Mouse (Mus musculus) myocyte (in vitro differentiated cells): ENCODE results near the gene Casc4. TPM values are rescaled to one million over a fixed set of nuclear protein-coding genes. Genes with fewer than 3 reads are reported as not detected.

Experiments used
- H3K27me3 ChIP-seq: one replicate; pipeline ENCODE4 v1.6.1; 2011; ENCODE audit not compliant: control insufficient read depth, insufficient read depth, insufficient read length
- H3K36me3 ChIP-seq: one replicate; pipeline ENCODE4 v1.6.1; 2011; ENCODE audit not compliant: control insufficient read depth, insufficient read depth
- H3K4me2 ChIP-seq: one replicate; pipeline ENCODE4 v1.6.1; 2011; ENCODE audit warnings: low read depth, control low read depth
- H3K4me3 ChIP-seq: one replicate; pipeline ENCODE4 v1.5.1; 2011; ENCODE audit warnings: mild to moderate bottlenecking, control low read depth, moderate library complexity
- H3K79me2 ChIP-seq: one replicate; pipeline ENCODE4 v1.6.1; 2011; ENCODE audit not compliant: control insufficient read depth, insufficient read depth
- H3ac ChIP-seq: one replicate; pipeline ENCODE4 v1.6.1; 2011; ENCODE audit not compliant: control insufficient read depth, insufficient read length
- CEBPB ChIP-seq: IDR thresholded peaks from 2 replicates; pipeline ENCODE4 v1.6.1; 2011; ENCODE audit warnings: mild to moderate bottlenecking, moderate library complexity; ENCODE audit not compliant: poor library complexity, insufficient read depth, severe bottlenecking
- E2F4 ChIP-seq: IDR thresholded peaks from one replicate; pipeline ENCODE4 v1.6.1; 2011; ENCODE audit warnings: mild to moderate bottlenecking, control low read depth, moderate library complexity; ENCODE audit not compliant: insufficient read depth
- MAX ChIP-seq: IDR thresholded peaks from one replicate; pipeline ENCODE4 v1.6.1; 2011; ENCODE audit warnings: low read depth, mild to moderate bottlenecking, control low read depth
- MYOD1 ChIP-seq, 3 experiments: IDR thresholded peaks; one replicate each; pipeline ENCODE4 v1.6.1; 2011; ENCODE audit warnings: control low read depth in 2 of 3, low read depth in 2 of 3, mild to moderate bottlenecking in 2 of 3, moderate library complexity in 1 of 3; ENCODE audit not compliant: insufficient read length in 2 of 3, control insufficient read depth in 1 of 3
- MYOG ChIP-seq, 3 experiments: IDR thresholded peaks; one replicate each; pipeline ENCODE4 v1.6.1; 2011; ENCODE audit warnings: control low read depth in 2 of 3, low read depth in 2 of 3, mild to moderate bottlenecking in 2 of 3; ENCODE audit not compliant: insufficient read length in 2 of 3, control insufficient read depth in 1 of 3, insufficient read depth in 1 of 3
- POLR2A ChIP-seq: IDR thresholded peaks from one replicate; pipeline ENCODE4 v1.6.1; 2011; ENCODE audit warnings: low read depth, mild to moderate bottlenecking, control low read depth, moderate library complexity; ENCODE audit not compliant: insufficient read length
- POLR2AphosphoS2 ChIP-seq: IDR thresholded peaks from one replicate; pipeline ENCODE4 v1.6.1; 2011; ENCODE audit warnings: low read depth, control low read depth; ENCODE audit not compliant: insufficient read length
- REST ChIP-seq: IDR thresholded peaks from one replicate; pipeline ENCODE4 v1.6.1; 2011; ENCODE audit warnings: mild to moderate bottlenecking, control low read depth, moderate library complexity; ENCODE audit not compliant: insufficient read depth, insufficient read length
- SRF ChIP-seq: IDR thresholded peaks from one replicate; pipeline ENCODE4 v1.6.1; 2011; ENCODE audit warnings: low read depth; ENCODE audit not compliant: control insufficient read depth, insufficient read length
- TCF12 ChIP-seq: IDR thresholded peaks from one replicate; pipeline ENCODE4 v1.6.1; 2011; ENCODE audit warnings: mild to moderate bottlenecking, control low read depth; ENCODE audit not compliant: poor library complexity, insufficient read depth, severe bottlenecking
- TCF3 ChIP-seq: IDR thresholded peaks from one replicate; pipeline ENCODE4 v1.6.1; 2011; ENCODE audit warnings: low read depth, control low read depth; ENCODE audit not compliant: insufficient read length
- USF1 ChIP-seq: IDR thresholded peaks from one replicate; pipeline ENCODE4 v1.6.1; 2011; ENCODE audit warnings: low read depth, mild to moderate bottlenecking, control low read depth, moderate library complexity
- polyA plus RNA-seq: library from polyadenylated mRNA; unstranded; fragments of >200 nt; fragmentation: generic; extraction: Trizol; gene quantifications from one replicate; pipeline ENCODE4 v1.2.1, GENCODE M21; 2012; ENCODE audit warnings: missing spikeins

The Casc4 gene
- polyA plus RNA-seq, result 5.3 TPM

DNA sequence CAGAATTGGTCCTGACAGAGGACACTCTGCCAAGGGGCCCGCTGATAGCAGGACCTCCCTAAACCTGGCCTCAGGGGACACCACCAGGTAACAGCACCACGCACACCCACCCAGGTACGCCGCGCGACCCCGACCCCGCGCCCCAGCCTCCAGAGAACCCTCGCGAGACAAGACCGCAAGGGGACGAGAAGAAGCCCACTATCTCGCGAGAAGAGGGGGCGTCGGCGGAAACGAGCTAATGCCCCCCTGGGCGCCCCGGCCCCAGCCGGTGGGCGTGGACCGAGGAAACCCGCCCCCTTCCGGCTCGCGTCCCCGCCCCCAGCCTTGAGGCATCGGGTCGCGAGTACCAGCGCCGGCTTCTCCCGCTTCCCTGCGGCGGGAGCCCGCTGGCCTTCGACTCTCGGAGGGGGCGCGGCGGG, at the start of gene Casc4:
Gene Casc4, plus strand, starts transcription at position 339 of the 419 bp plus-strand sequence.
- peak within 1 kb of the TSS; percentile 90 for H3K4me2 ChIP-seq
- H3K4me3 ChIP-seq, result peak within 1 kb of the TSS; percentile 51
- H3ac ChIP-seq, result peak within 1 kb of the TSS; percentile 43
- no peaks in the 10 kb centered on the region for H3K36me3 ChIP-seq
- no peaks in the 10 kb centered on the region for H3K27me3 ChIP-seq
- no peak for TF ChIP-seq MYOG (IDR thresholded peaks at IDR 0.05; ENCODE audit: control insufficient read depth in 1 of 3, insufficient read depth in 1 of 3, insufficient read length in 2 of 3, low read depth in 2 of 3)
- TF ChIP-seq TCF12, result no peak
- no peak for TF ChIP-seq TCF3
- peak in 1 of 3 experiments; percentile 5 for TF ChIP-seq MYOD1 (IDR thresholded peaks at IDR 0.05; ENCODE audit: control insufficient read depth in 1 of 3, insufficient read length in 2 of 3, low read depth in 2 of 3)
- TF ChIP-seq REST, result no peak
- peak; percentile 53 for TF ChIP-seq POLR2AphosphoS2
- TF ChIP-seq CEBPB, result no peak
- peak; percentile 58 for TF ChIP-seq POLR2A
- peaks cover 6% of the 10 kb centered on the region for H3K79me2 ChIP-seq

DNA sequence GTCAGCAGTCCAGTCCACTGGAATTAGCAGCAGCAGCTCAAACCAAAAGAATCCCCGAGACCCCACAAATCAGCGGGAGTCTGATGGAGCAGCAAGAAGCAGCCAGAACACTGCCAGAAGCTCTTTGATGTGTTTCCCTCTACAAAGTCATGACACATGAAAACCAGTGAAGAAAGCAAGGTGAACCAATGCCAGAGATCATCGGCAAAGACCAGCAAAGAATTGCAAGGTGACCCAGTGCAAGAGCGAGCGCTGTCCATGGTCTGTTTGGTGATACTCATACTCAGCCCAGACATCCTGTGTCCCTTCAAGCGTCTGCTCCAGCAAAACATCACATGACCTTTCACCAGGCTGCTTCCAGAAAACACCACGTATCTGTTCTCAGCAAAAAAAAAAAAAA, 45.0 kb upstream of the Casc4 start:
- no peaks in the 10 kb centered on the region for H3K27me3 ChIP-seq
- H3K79me2 ChIP-seq, result no peaks in the 10 kb centered on the region
- H3ac ChIP-seq, result no peak overlapping the region
- no peaks in the 10 kb centered on the region for H3K36me3 ChIP-seq
- TF ChIP-seq REST (peak; percentile 87), POLR2AphosphoS2 (no peak)
- H3K4me2 ChIP-seq, result no peak overlapping the region
- no peak overlapping the region for H3K4me3 ChIP-seq

DNA sequence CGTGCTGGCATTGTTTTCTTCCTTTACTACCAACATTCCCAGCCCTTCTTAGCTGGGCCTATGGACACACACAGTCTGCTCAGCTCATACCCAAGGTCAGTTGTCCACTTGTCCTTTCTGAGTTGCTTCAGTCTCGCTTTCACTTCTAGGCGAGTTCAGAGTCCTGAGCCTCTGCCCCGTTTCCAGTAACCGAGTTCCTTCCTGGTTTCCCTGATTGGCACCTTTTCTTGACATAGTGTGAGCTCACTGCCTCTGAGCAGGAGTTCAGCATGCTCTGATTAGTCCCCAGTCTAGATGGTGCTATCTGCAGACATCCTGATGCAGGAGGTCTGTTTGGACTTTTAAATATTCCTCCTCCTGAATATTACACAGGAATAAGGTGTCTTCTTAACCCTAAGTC, 42.1 kb upstream of the Casc4 start:
- TF ChIP-seq SRF, result no peak
- no peak for TF ChIP-seq TCF3
- TF ChIP-seq CEBPB, result no peak
- TF ChIP-seq REST, result no peak
- TF ChIP-seq MYOD1 (IDR thresholded peaks at IDR 0.05; ENCODE audit: control insufficient read depth in 1 of 3, insufficient read length in 2 of 3, low read depth in 2 of 3), result no peak
- no peak for TF ChIP-seq MYOG (IDR thresholded peaks at IDR 0.05; ENCODE audit: control insufficient read depth in 1 of 3, insufficient read depth in 1 of 3, insufficient read length in 2 of 3, low read depth in 2 of 3)
- no peak for TF ChIP-seq POLR2A
- no peak for TF ChIP-seq MAX
- TF ChIP-seq POLR2AphosphoS2, result no peak
- Histone ChIP-seq H3K27me3 (no peaks in the 10 kb centered on the region), H3K79me2 (no peaks in the 10 kb centered on the region), H3K36me3 (no peaks in the 10 kb centered on the region), H3K4me3 (no peak overlapping the region), H3ac (no peak overlapping the region), H3K4me2 (no peak overlapping the region)

DNA sequence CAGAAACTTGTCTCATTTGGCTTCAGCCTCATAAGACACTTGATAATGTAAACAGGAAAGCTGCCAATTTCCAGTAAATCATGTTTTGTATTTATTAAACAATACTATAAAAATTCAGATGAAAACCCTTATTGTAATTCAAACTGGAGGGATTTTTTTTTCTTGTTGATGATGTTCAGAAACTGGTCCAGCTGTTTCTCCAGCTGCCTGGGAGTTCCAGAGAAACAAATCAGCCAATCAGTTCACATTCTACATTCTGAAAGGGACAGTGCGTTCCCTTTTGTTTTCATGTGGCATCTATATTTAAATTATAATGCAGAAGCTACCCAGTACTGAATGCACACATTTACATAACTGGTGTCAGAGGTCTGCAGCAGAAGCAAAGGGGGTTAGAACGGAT, 40.6 kb upstream of the Casc4 start:
- Histone ChIP-seq H3K79me2 (no peaks in the 10 kb centered on the region), H3K27me3 (no peaks in the 10 kb centered on the region), H3K4me3 (no peak overlapping the region), H3ac (no peak overlapping the region), H3K36me3 (no peaks in the 10 kb centered on the region), H3K4me2 (no peak overlapping the region)
- TF ChIP-seq REST, result no peak
- TF ChIP-seq CEBPB, result no peak
- TF ChIP-seq E2F4, result no peak
- TF ChIP-seq SRF, result no peak
- TF ChIP-seq MAX, result no peak
- no peak for TF ChIP-seq POLR2A
- no peak for TF ChIP-seq MYOD1 (IDR thresholded peaks at IDR 0.05; ENCODE audit: control insufficient read depth in 1 of 3, insufficient read length in 2 of 3, low read depth in 2 of 3)
- no peak for TF ChIP-seq MYOG (IDR thresholded peaks at IDR 0.05; ENCODE audit: control insufficient read depth in 1 of 3, insufficient read depth in 1 of 3, insufficient read length in 2 of 3, low read depth in 2 of 3)
- no peak for TF ChIP-seq USF1
- TF ChIP-seq POLR2AphosphoS2, result no peak
- no peak for TF ChIP-seq TCF3
- no peak for TF ChIP-seq TCF12

DNA sequence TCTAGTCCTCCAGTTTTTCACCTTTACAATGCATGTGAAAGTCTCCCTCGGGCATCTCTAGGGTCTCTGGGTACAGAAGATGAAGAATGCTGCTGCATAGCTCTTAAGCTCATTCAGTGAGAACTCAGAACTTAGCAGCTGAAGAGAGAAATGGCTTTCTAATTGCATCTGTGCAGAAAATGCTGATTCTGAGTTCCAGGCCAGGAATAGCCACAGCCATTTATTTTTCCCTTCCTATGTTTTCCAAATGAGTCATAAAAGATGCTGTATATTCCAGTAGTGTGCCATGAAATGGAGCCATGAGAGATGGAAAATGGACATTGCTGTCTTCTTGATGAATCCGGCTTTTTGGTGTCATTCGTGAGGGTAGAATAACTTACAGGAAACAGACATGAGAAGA, 38.4 kb upstream of the Casc4 start:
- H3ac ChIP-seq, result no peak overlapping the region
- TF ChIP-seq TCF12, result no peak
- no peak for TF ChIP-seq E2F4
- no peak for TF ChIP-seq USF1
- no peak for TF ChIP-seq TCF3
- no peak for TF ChIP-seq CEBPB
- TF ChIP-seq MYOG (IDR thresholded peaks at IDR 0.05; ENCODE audit: control insufficient read depth in 1 of 3, insufficient read depth in 1 of 3, insufficient read length in 2 of 3, low read depth in 2 of 3), result no peak
- no peak for TF ChIP-seq REST
- no peak for TF ChIP-seq SRF
- TF ChIP-seq MYOD1 (IDR thresholded peaks at IDR 0.05; ENCODE audit: control insufficient read depth in 1 of 3, insufficient read length in 2 of 3, low read depth in 2 of 3), result no peak
- no peaks in the 10 kb centered on the region for H3K27me3 ChIP-seq
- H3K4me2 ChIP-seq, result no peak overlapping the region
- H3K4me3 ChIP-seq, result no peak overlapping the region
- H3K79me2 ChIP-seq, result no peaks in the 10 kb centered on the region
- H3K36me3 ChIP-seq, result no peaks in the 10 kb centered on the region
